Mouse (Mus musculus) CH12.LX (cell line): ENCODE results near the gene Gm38100. TPM values are rescaled to one million over a fixed set of nuclear protein-coding genes. Genes with fewer than 3 reads are reported as not detected.

Experiments used
- DNase-seq: peaks from one replicate; pipeline ENCODE4 v3.0.0-alpha.2; 2013; ENCODE audit errors: extremely low read depth
- H3K27ac ChIP-seq: 2 replicates; pipeline ENCODE4 v1.5.1; 2012; ENCODE audit warnings: low read depth, mild to moderate bottlenecking, control low read depth, moderate library complexity; ENCODE audit not compliant: insufficient read depth
- H3K27me3 ChIP-seq: replicated peaks from 2 replicates; pipeline ENCODE3; 2012; ENCODE audit warnings: inconsistent platforms
- H3K36me3 ChIP-seq, 2 experiments: replicated peaks in 1 of 2; 2 replicates each; pipeline versions ENCODE3 to v1.6.1; 2012; ENCODE audit warnings: inconsistent platforms in 1 of 2, low read length in 1 of 2, mild to moderate bottlenecking in 1 of 2, mixed read lengths in 1 of 2, moderate library complexity in 1 of 2; ENCODE audit not compliant: control insufficient read depth in 1 of 2, insufficient read depth in 1 of 2
- H3K4me1 ChIP-seq, 2 experiments: 2 replicates each; pipeline ENCODE4 v1.6.1; 2012; ENCODE audit warnings: inconsistent platforms in 1 of 2, moderate library complexity in 1 of 2; ENCODE audit not compliant: insufficient read depth in 2 of 2, control insufficient read depth in 1 of 2
- H3K4me2 ChIP-seq: 2 replicates; pipeline ENCODE4 v1.6.1; 2012; ENCODE audit warnings: low read depth, mild to moderate bottlenecking, control low read depth; ENCODE audit not compliant: poor library complexity, insufficient read depth, severe bottlenecking
- H3K4me3 ChIP-seq, 3 experiments: fragments of 150-350 bp in 1 of 3; sonication (generic) in 1 of 3; replicated peaks in 1 of 3; 2 replicates each; pipeline versions ENCODE3 to v1.5.1; 2011 to 2012; ENCODE audit warnings: low read depth in 2 of 3, low read length in 2 of 3, mild to moderate bottlenecking in 2 of 3, moderate library complexity in 2 of 3, control low read depth in 1 of 3, improper control_type of control experiment in 1 of 3, inconsistent platforms in 1 of 3, mixed read lengths in 1 of 3; ENCODE audit not compliant: poor library complexity in 1 of 3
- H3K79me2 ChIP-seq: replicated peaks from 2 replicates; pipeline ENCODE4 v1.6.1; 2012; ENCODE audit warnings: mild to moderate bottlenecking, moderate library complexity; ENCODE audit not compliant: control insufficient read depth, poor library complexity, insufficient read depth, severe bottlenecking; ENCODE audit errors: extremely low read depth
- H3K9ac ChIP-seq: 2 replicates; pipeline ENCODE4 v1.6.1; 2012; ENCODE audit warnings: low read depth, mild to moderate bottlenecking, control low read depth, moderate library complexity; ENCODE audit not compliant: insufficient read depth
- H3K9me3 ChIP-seq: replicated peaks from 2 replicates; pipeline ENCODE3; 2012; ENCODE audit warnings: low read length, inconsistent platforms, mixed read lengths
- CHD1 ChIP-seq: IDR thresholded peaks from 2 replicates; pipeline ENCODE4 v1.6.1; 2012; ENCODE audit warnings: low read depth, low read length, improper control_type of control experiment, inconsistent platforms
- CHD2 ChIP-seq: IDR thresholded peaks from 2 replicates; pipeline ENCODE4 v1.6.1; 2011; ENCODE audit warnings: low read length, improper control_type of control experiment
- CTCF ChIP-seq, 2 experiments: IDR thresholded peaks in 1 of 2; conservative IDR thresholded peaks in 1 of 2; 2 replicates each; pipeline ENCODE4 v1.5.1; 2011 to 2012; ENCODE audit warnings: low read depth in 2 of 2, low read length in 2 of 2, improper control_type of control experiment in 1 of 2, inconsistent platforms in 1 of 2, mild to moderate bottlenecking in 1 of 2, moderate library complexity in 1 of 2
- E2F4 ChIP-seq: IDR thresholded peaks from 2 replicates; pipeline ENCODE4 v1.6.1; 2011; ENCODE audit warnings: low read depth, low read length, improper control_type of control experiment; ENCODE audit not compliant: insufficient replicate concordance
- ELF1 ChIP-seq: IDR thresholded peaks from 2 replicates; pipeline ENCODE4 v1.6.1; 2014; ENCODE audit warnings: low read depth, mild to moderate bottlenecking, inconsistent platforms, low read length, improper control_type of control experiment
- GABPA ChIP-seq: IDR thresholded peaks from 2 replicates; pipeline ENCODE4 v1.6.1; 2012; ENCODE audit warnings: low read depth, low read length, improper control_type of control experiment, inconsistent platforms; ENCODE audit not compliant: insufficient replicate concordance
- HCFC1 ChIP-seq: IDR thresholded peaks from 2 replicates; pipeline ENCODE4 v1.6.1; 2012; ENCODE audit warnings: low read depth, mild to moderate bottlenecking, inconsistent platforms, low read length, improper control_type of control experiment
- IRF4 ChIP-seq: IDR thresholded peaks from 2 replicates; pipeline ENCODE4 v1.6.1; 2014; ENCODE audit warnings: low read depth, mild to moderate bottlenecking, inconsistent platforms, low read length, improper control_type of control experiment
- JUND ChIP-seq: conservative IDR thresholded peaks from 2 replicates; pipeline ENCODE4 v1.6.1; 2011; ENCODE audit warnings: low read depth, low read length, improper control_type of control experiment
- MAFK ChIP-seq: IDR thresholded peaks from 2 replicates; pipeline ENCODE4 v1.6.1; 2011; ENCODE audit warnings: low read length, improper control_type of control experiment; ENCODE audit not compliant: insufficient replicate concordance
- MAX ChIP-seq: IDR thresholded peaks from 2 replicates; pipeline ENCODE4 v1.6.1; 2011; ENCODE audit warnings: low read length, improper control_type of control experiment
- MEF2A ChIP-seq: IDR thresholded peaks from 2 replicates; pipeline ENCODE4 v1.6.1; 2014; ENCODE audit warnings: low read depth, mild to moderate bottlenecking, inconsistent platforms, low read length, improper control_type of control experiment, borderline replicate concordance
- MXI1 ChIP-seq: IDR thresholded peaks from 2 replicates; pipeline ENCODE4 v1.6.1; 2011; ENCODE audit warnings: mild to moderate bottlenecking, low read depth, low read length, improper control_type of control experiment
- MYC ChIP-seq: IDR thresholded peaks from 2 replicates; pipeline ENCODE4 v1.6.1; 2011; ENCODE audit warnings: low read depth, mild to moderate bottlenecking, improper control_type of control experiment, low read length
- NELFE ChIP-seq: IDR thresholded peaks from 2 replicates; pipeline ENCODE4 v1.6.1; 2011; ENCODE audit warnings: low read depth, low read length, improper control_type of control experiment
- NRF1 ChIP-seq: IDR thresholded peaks from 2 replicates; pipeline ENCODE4 v1.6.1; 2014; ENCODE audit warnings: low read depth, mild to moderate bottlenecking, inconsistent platforms, low read length, improper control_type of control experiment, moderate library complexity
- PAX5 ChIP-seq: IDR thresholded peaks from 2 replicates; pipeline ENCODE4 v1.6.1; 2012; ENCODE audit warnings: low read length, inconsistent platforms, mixed read lengths
- POLR2AphosphoS2 ChIP-seq: IDR thresholded peaks from 2 replicates; pipeline ENCODE4 v1.6.1; 2011; ENCODE audit warnings: low read depth, low read length, improper control_type of control experiment
- RAD21 ChIP-seq: IDR thresholded peaks from 2 replicates; pipeline ENCODE4 v1.6.1; 2011; ENCODE audit warnings: low read depth, mild to moderate bottlenecking, low read length, improper control_type of control experiment, moderate library complexity
- RCOR1 ChIP-seq: conservative IDR thresholded peaks from 2 replicates; pipeline ENCODE4 v1.6.1; 2012; ENCODE audit warnings: low read depth, mild to moderate bottlenecking, inconsistent platforms, low read length, improper control_type of control experiment
- TBP ChIP-seq: conservative IDR thresholded peaks from 2 replicates; pipeline ENCODE4 v1.6.1; 2011; ENCODE audit warnings: low read depth, low read length, improper control_type of control experiment
- TCF12 ChIP-seq: IDR thresholded peaks from 2 replicates; pipeline ENCODE4 v1.6.1; 2014; ENCODE audit warnings: low read depth, mild to moderate bottlenecking, inconsistent platforms, low read length, improper control_type of control experiment
- UBTF ChIP-seq: IDR thresholded peaks from 2 replicates; pipeline ENCODE4 v1.6.1; 2012; ENCODE audit warnings: low read depth, mild to moderate bottlenecking, inconsistent platforms, low read length, improper control_type of control experiment, moderate library complexity
- USF1 ChIP-seq: IDR thresholded peaks from 2 replicates; pipeline ENCODE4 v1.6.1; 2014; ENCODE audit warnings: low read depth, mild to moderate bottlenecking, inconsistent platforms, low read length, improper control_type of control experiment
- USF2 ChIP-seq: conservative IDR thresholded peaks from 2 replicates; pipeline ENCODE4 v1.6.1; 2011; ENCODE audit warnings: low read depth, low read length, improper control_type of control experiment
- ZC3H11A ChIP-seq: IDR thresholded peaks from 2 replicates; pipeline ENCODE4 v1.6.1; 2012; ENCODE audit warnings: low read depth, mild to moderate bottlenecking, inconsistent platforms, low read length, improper control_type of control experiment
- ZMIZ1 ChIP-seq: IDR thresholded peaks from 2 replicates; pipeline ENCODE4 v1.6.1; 2012; ENCODE audit warnings: low read depth, mild to moderate bottlenecking, inconsistent platforms, low read length, improper control_type of control experiment
- ZNF384 ChIP-seq: IDR thresholded peaks from 2 replicates; pipeline ENCODE4 v1.6.1; 2012; ENCODE audit warnings: low read depth, low read length, improper control_type of control experiment, inconsistent platforms
- dilution Hi-C: fragments of 300-500 bp; cut with MboI; formaldehyde crosslinking; loops from 2 replicates; pipeline ENCODE4 v1.14.3; 2020; ENCODE audit warnings: low sequenced_read_pairs; ENCODE audit not compliant: extremely low pct_unique_long_range_greater_than_20kb, extremely low pct_ligation_motif_present
- in situ Hi-C: fragments of 300-500 bp; cut with MboI; formaldehyde crosslinking; loops from 3 replicates; pipeline ENCODE4 v1.14.3; 2019; ENCODE audit warnings: low sequenced_read_pairs, low pct_ligation_motif_present, low pct_unique_long_range_greater_than_20kb, mixed read lengths
- polyA plus RNA-seq: library from polyadenylated mRNA; unstranded; fragments of >175 nt; gene quantifications from 2 replicates; pipeline ENCODE4 v1.2.1, GENCODE M21; 2012; ENCODE audit warnings: low read depth; ENCODE audit not compliant: insufficient read length
- total RNA-seq, 2 experiments: library from RNA; depleted of rRNA; stranded (reverse); fragments of 300-350 nt in 1 of 2; fragments of >200 nt in 1 of 2; gene quantifications; 2 replicates each; pipeline ENCODE4 v1.2.3; 2012 to 2014

The Gm38100 gene
- total and polyA plus RNA-seq, 3 experiments, result not detected

DNA sequence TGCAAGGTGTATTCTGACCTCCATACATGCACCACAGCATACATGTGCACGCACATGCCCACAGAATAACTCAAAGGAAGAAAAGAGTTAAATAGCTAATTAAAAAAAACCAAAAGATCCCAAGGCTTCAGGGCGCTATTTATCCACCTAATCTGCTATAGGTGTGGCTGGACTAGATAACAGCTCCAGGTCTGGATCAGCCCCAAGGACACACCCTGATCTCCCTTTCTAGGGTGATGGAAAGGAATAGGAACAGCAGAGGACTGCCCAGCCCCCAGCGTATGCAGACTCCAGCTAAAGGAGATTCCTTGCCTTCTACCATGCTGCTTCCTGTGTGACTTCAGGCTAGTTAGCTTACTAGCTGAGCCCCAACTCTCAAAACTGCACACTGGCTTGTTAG lies 8.1 kb upstream of the Gm38100 start:
- in situ Hi-C loops (no loop called here), dilution Hi-C loops (no loop called here)
- peaks cover 30 to 47% of the 10 kb centered on the region in 2 experiments for H3K36me3 ChIP-seq
- DNase-seq, result no peak
- TF ChIP-seq E2F4 (no peak), NELFE (no peak), USF1 (no peak), MAFK (no peak), ZNF384 (no peak), MXI1 (no peak), CTCF (conservative IDR thresholded peaks at IDR 0.05 in 1 of 2, IDR thresholded peaks at IDR 0.05 in 1 of 2; ENCODE audit: low read depth in 2 of 2, low read length in 2 of 2) (no peak), GABPA (no peak), NRF1 (no peak), CHD1 (no peak), POLR2AphosphoS2 (no peak), RCOR1 (no peak), MEF2A (no peak), ZC3H11A (no peak), MYC (no peak), PAX5 (no peak), USF2 (no peak), TBP (no peak)
- peaks cover 2% of the 10 kb centered on the region for H3K9me3 ChIP-seq
- H3K4me3 ChIP-seq, result no peak overlapping the region
- H3K4me1 ChIP-seq, result no peaks in the 10 kb centered on the region
- no peak overlapping the region for H3K9ac ChIP-seq
- H3K79me2 ChIP-seq, result no peaks in the 10 kb centered on the region
- H3K27ac ChIP-seq, result no peak overlapping the region
- no peaks in the 10 kb centered on the region for H3K27me3 ChIP-seq
- no peak overlapping the region for H3K4me2 ChIP-seq

DNA sequence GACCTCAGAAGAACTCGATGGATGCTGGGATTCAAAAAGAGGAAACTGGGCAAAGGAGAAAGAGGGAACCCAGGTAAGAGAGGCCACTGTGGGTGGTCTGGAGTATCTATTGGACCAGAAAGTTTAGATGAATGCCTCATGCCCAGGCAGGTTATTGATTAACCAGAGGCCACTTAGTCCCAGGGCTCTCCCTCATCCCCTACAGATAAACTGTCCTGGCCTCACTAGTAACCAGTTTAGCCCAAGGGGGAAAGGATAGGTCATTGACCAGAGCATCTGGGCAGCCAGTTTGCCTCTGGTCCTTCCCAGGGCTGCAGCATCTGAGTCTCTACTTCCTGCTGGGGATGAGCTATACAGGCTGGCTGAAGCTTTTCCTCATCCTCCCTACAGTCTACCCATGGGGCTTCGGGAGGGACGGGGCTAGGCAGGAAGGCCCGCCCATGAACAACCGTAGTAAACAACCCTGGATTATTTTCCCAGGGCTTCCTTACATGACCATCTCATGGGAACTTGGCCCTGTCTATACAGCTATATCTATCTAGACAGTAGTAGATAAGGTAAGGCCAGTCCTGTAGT lies 6.3 kb upstream of the Gm38100 start:
- no peak overlapping the region for H3K27ac ChIP-seq
- TF ChIP-seq CHD2 (no peak), ELF1 (no peak), GABPA (no peak), POLR2AphosphoS2 (no peak), IRF4 (no peak), MAX (no peak), USF1 (no peak), JUND (no peak), TCF12 (no peak), CHD1 (no peak), RAD21 (no peak), UBTF (no peak), HCFC1 (no peak), CTCF (conservative IDR thresholded peaks at IDR 0.05 in 1 of 2, IDR thresholded peaks at IDR 0.05 in 1 of 2; ENCODE audit: low read depth in 2 of 2, low read length in 2 of 2) (no peak), ZMIZ1 (no peak)
- TF ChIP-seq, all 38 proteins: peak for 0
- peaks cover 2% of the 10 kb centered on the region for H3K9me3 ChIP-seq
- in situ Hi-C loops (no loop called here), dilution Hi-C loops (no loop called here)
- H3K4me1 ChIP-seq, result no peaks in the 10 kb centered on the region
- H3K27me3 ChIP-seq, result no peaks in the 10 kb centered on the region
- no peak for DNase-seq
- H3K36me3 ChIP-seq, result peaks cover 15 to 30% of the 10 kb centered on the region in 2 experiments
- no peak overlapping the region for H3K9ac ChIP-seq
- no peaks in the 10 kb centered on the region for H3K79me2 ChIP-seq
- H3K4me2 ChIP-seq, result no peak overlapping the region
- H3K4me3 ChIP-seq, result no peak overlapping the region
